Mouse (Mus musculus) kidney, postnatal 0 days (tissue): ENCODE results near the gene Kdf1. TPM values are rescaled to one million over a fixed set of nuclear protein-coding genes. Genes with fewer than 3 reads are reported as not detected.

Source experiments
- ATAC-seq: fragments of 200-750 bp; cut with Nextera tagmentation; replicated peaks from 2 replicates; pipeline ENCODE4 v1.8.0; 2017; ENCODE audit warnings: low read depth, moderate number of reproducible peaks, moderate TSS enrichment, moderate library complexity; ENCODE audit not compliant: low FRiP score
- DNase-seq: peaks from one replicate; pipeline ENCODE4 v3.0.0-alpha.2; 2016; ENCODE audit warnings: low spot score
- H3K27ac ChIP-seq: fragments of 300-500 bp; sonication (generic); 2 replicates; pipeline ENCODE4 v1.5.1; 2014; ENCODE audit warnings: mild to moderate bottlenecking
- H3K27me3 ChIP-seq: fragments of 300-500 bp; sonication (generic); 2 replicates; pipeline ENCODE4 v1.6.1; 2014; ENCODE audit warnings: low read length, mixed read lengths; ENCODE audit not compliant: insufficient read depth
- H3K36me3 ChIP-seq: fragments of 300-500 bp; sonication (generic); 2 replicates; pipeline ENCODE4 v1.6.1; 2014; ENCODE audit warnings: low read length, mixed read lengths; ENCODE audit not compliant: insufficient read depth
- H3K4me1 ChIP-seq: fragments of 300-500 bp; sonication (generic); replicated peaks from 2 replicates; pipeline ENCODE4 v1.6.1; 2014; ENCODE audit warnings: antibody characterized with exemption, low read length, mixed read lengths; ENCODE audit not compliant: insufficient read depth
- H3K4me2 ChIP-seq: fragments of 300-500 bp; sonication (generic); 2 replicates; pipeline ENCODE4 v1.6.1; 2014; ENCODE audit warnings: mild to moderate bottlenecking, low read length, moderate library complexity, mixed read lengths
- H3K4me3 ChIP-seq: fragments of 300-500 bp; sonication (generic); replicated peaks from 2 replicates; pipeline ENCODE4 v1.5.1; 2014; ENCODE audit warnings: low read depth, low read length
- H3K9ac ChIP-seq: fragments of 300-500 bp; sonication (generic); 2 replicates; pipeline ENCODE4 v1.6.1; 2014; ENCODE audit warnings: low read depth, low read length
- H3K9me3 ChIP-seq: fragments of 300-500 bp; sonication (generic); replicated peaks from 2 replicates; pipeline ENCODE4 v1.6.1; 2016; ENCODE audit warnings: low read length, inconsistent platforms, mixed read lengths
- CTCF ChIP-seq: IDR thresholded peaks from 2 replicates; pipeline ENCODE4 v1.5.1; 2016; ENCODE audit warnings: antibody characterized with exemption, low read depth, mild to moderate bottlenecking, moderate library complexity
- WGBS: fragments of 180-500 bp; shearing (Covaris S2); extraction: QIAGEN DNeasy Blood & Tissue Kit; methylation state at CpG from one replicate; pipeline ENCODE4 v1.1.7; 2014; 5-methylcytosine and 5-hydroxymethylcytosine counted together
- polyA plus RNA-seq: library from polyadenylated mRNA; unstranded; fragments of >200 nt; fragmentation: Nextera tagmentation; extraction: Ambion mirVana; gene quantifications from 2 replicates; pipeline ENCODE4 v1.2.1, GENCODE M21; 2015

Gene Kdf1
- polyA plus RNA-seq, result 38.6 and 38.7 TPM in 2 replicates

DNA sequence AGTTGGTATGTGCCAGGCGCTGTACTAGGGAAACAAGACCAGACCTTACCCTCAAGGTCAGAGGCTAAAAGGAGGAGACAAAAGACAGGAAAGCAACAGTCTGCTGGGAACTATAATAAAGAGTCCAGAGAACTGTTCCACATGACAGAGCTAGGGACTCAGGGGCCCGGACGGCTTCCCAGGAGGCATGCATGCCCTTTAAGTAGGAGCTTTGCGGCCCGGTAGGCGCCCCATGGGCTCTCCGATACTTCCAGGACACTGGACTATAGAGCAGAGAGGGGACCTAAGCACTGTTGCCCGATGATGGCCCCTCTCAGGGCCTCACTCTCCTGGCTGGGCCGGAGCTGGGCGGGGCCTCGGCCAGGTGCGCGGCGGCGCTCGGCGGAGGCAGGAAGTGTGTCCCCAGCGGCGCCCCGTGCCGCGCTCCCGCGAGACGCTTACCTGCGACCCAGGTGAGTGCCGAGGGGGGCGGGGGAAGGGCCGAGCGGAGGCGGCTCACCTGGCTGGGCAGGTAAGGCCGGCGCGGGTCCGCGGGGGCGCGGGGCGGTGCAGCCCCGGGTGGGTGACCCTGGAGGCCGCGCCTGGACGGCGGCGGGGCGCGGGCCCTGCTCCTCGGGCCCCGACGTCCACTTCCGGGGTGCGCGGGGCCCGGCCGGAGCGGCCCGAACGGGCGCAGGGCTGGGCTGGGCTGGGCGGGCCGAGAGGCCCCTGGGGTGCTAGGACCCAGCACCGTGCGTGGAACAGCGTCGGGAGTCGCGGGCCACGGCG is at the start of gene Kdf1:
Gene Kdf1 (plus strand): TSS at position 363 of the 768 bp plus-strand sequence.
- Histone ChIP-seq H3K4me1 (no peaks in the 10 kb centered on the region), H3K4me3 (peak within 1 kb of the TSS; percentile 54), H3K9ac (peak within 1 kb of the TSS; percentile 73), H3K4me2 (peak within 1 kb of the TSS; percentile 52), H3K27ac (peak within 1 kb of the TSS; percentile 87), H3K9me3 (no peaks in the 10 kb centered on the region), H3K36me3 (no peaks in the 10 kb centered on the region), H3K27me3 (peaks cover 9% of the 10 kb centered on the region)
- no peak for TF ChIP-seq CTCF
- DNase-seq, result peak; percentile 23
- WGBS, result 3% methylated on average over 47 of the region's 69 CpGs
- peak; percentile 88 for ATAC-seq

DNA sequence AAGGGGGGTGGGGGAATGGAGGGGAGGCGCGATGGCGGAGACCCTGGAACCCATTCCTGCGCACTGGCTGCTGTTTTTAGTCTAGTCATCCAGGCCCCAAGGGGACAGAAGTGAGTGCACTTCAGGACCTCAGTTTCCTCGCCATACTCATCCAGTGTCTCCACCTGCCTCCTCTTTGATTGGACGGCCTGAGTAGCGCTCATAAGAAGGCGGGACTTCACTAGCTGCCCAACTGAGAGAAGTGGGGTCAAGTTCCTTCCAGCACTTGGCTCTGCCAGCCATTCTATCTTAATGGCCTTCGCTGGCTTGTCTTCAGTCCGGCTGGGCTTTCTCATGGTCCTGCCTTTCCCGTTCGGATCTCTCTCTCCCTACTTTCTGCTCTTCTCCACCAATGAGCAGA is 49.6 kb upstream of the Kdf1 start:
- peak overlapping the region; percentile 74 for H3K4me2 ChIP-seq
- DNase-seq (peak; percentile 29), ATAC-seq (no peak)
- WGBS, result 13% methylated on average over 12 of the region's 12 CpGs
- H3K4me1 ChIP-seq, result 0 out of 2 replicates have a peak, but pooled peaks cover 3% of the 10 kb centered on the region
- H3K9ac ChIP-seq, result no peak overlapping the region
- no peaks in the 10 kb centered on the region for H3K27me3 ChIP-seq
- no peak overlapping the region for H3K27ac ChIP-seq
- no peak for TF ChIP-seq CTCF
- H3K4me3 ChIP-seq, result no peak overlapping the region
- H3K36me3 ChIP-seq, result no peaks in the 10 kb centered on the region
- H3K9me3 ChIP-seq, result no peaks in the 10 kb centered on the region

DNA sequence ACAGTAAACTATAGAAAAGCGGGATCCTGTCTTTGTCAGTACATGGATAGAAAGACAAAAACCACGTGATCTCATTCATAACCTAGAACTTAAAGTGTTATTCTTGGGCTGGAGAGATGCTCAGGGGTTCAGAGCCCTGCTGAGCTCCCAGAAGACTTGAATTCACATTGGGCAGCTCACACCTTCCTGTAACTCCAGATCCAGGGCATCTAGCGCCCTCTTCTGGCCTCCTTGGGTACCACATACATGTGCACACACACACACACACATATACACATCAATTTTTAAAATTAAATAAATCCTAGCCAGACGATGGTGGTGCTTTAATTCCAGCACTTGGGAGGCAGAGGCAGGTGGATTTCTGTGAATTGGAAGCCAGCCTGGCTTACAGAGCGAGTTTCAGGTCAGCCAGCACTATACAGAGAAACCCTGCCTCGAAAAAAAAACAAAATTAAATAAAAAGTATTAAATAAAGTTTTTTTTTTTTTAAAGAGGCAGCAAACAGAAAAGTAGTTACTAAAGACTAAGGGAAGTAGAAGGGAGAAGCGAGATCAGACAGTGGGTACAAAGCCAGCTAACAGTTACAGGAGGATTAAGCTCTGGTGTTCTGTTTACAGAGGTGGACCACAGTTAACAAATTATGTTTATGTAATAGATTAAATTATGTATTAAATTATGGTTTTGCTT is 47.5 kb upstream of the Kdf1 start:
- H3K4me1 ChIP-seq, result 0 out of 2 replicates have a peak, but pooled peaks cover 3% of the 10 kb centered on the region
- H3K27me3 ChIP-seq, result no peaks in the 10 kb centered on the region
- H3K27ac ChIP-seq, result no peak overlapping the region
- H3K9ac ChIP-seq, result no peak overlapping the region
- H3K4me2 ChIP-seq, result no peak overlapping the region
- no peaks in the 10 kb centered on the region for H3K9me3 ChIP-seq
- no peak for ATAC-seq
- no peak overlapping the region for H3K4me3 ChIP-seq
- no peaks in the 10 kb centered on the region for H3K36me3 ChIP-seq
- TF ChIP-seq CTCF, result no peak
- DNase-seq, result no peak
- 82% methylated on average over 7 of the region's 7 CpGs for WGBS

DNA sequence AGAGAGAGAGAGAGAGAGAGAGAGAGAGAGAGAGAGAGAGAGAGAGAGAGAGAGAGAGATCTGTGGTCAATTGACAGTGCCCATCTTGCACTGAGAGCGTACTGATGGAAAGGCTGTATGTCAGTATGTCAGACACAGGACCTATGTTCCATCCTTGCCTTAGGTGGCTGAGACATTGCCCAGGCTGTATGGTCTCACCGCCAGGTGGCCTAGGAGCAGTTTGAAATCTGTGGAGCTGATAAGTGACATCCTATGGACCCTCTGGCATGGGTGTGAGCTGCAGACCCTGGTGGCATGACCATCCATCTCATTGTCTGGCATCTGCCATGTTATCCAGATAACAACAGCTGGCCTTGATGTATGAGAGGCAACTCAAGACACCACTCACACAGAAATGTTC is 44.9 kb upstream of the Kdf1 start:
- no peak for ATAC-seq
- no peaks in the 10 kb centered on the region for H3K36me3 ChIP-seq
- H3K4me1 ChIP-seq, result no peaks in the 10 kb centered on the region
- no peak overlapping the region for H3K27ac ChIP-seq
- no peaks in the 10 kb centered on the region for H3K9me3 ChIP-seq
- no peak overlapping the region for H3K9ac ChIP-seq
- WGBS, result 63% methylated on average over 2 of the region's 2 CpGs
- TF ChIP-seq CTCF, result peak; percentile 52
- H3K4me2 ChIP-seq, result no peak overlapping the region
- H3K27me3 ChIP-seq, result no peaks in the 10 kb centered on the region
- no peak for DNase-seq
- no peak overlapping the region for H3K4me3 ChIP-seq

DNA sequence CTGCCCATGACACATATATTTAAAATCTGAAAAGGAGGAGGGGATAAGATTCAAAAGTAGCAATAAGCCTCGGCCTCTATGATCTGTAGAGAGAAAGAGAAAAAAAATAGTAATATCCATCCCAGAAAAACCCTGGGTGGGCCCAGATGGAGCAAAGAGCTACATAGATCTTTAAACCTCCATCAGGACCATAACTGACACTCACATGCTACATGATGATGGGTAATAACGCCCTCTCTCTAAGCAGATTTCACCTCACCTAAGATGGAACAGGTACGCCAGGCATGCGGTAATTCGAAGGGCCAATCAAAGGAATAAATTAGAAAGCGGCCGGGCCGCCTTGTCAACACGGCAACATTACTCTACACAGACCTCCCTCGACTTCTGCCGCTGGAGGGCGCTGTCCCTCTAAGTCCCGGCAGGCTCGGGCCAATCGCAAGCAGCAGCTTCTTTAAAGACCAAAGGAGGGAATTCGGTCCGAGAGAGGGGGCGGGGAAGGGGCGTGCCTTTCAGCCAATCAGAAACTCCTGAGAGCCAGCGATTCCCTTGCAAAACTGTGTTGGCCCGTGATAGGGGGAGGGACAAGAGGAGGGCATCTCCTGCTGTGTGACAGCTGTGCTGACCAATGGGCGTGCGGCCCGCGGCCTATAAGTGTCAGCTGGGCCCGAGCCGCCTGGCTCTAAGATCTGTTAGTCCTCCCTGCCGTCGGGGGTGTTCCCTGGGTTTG is 39.1 kb upstream of the Kdf1 start, which contains the start of gene Tent5b:
Gene Tent5b (plus strand): TSS at position 675 of the 727 bp plus-strand sequence.
- Histone ChIP-seq H3K9ac (peak within 1 kb of the TSS; percentile 55), H3K4me3 (peak within 1 kb of the TSS; percentile 26), H3K36me3 (no peaks in the 10 kb centered on the region), H3K9me3 (no peaks in the 10 kb centered on the region), H3K27ac (no peak within 1 kb of the TSS), H3K4me1 (0 out of 2 replicates have a peak, but pooled peaks cover 13% of the 10 kb centered on the region), H3K4me2 (peak within 1 kb of the TSS; percentile 56), H3K27me3 (no peaks in the 10 kb centered on the region)
- TF ChIP-seq CTCF, result peak; percentile 98
- DNase-seq, result peak; percentile 100
- ATAC-seq, result peak; percentile 98
- WGBS, result 2% methylated on average over 29 of the region's 29 CpGs

DNA sequence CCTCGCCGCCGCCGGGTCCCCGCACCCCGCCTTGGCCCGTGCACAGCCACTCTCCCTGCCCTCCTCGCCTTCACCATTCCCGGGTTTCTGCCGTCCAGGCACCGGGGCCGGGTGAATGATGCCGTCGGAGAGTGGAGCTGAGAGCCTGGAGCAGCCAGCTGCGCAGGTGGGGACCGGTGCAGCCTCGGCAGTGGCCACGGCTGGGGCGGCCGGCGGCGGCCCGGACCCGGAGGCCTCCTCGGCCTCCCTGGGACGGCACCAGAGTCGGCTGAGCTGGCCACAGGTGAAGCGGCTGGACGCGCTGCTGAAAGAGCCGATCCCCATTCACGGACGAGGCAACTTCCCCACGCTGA is 38.6 kb upstream of the Kdf1 start:
- WGBS, result 3% methylated on average over 34 of the region's 34 CpGs

More for the DNA sequence above, 38.6 kb upstream of the Kdf1 start:
- no peaks in the 10 kb centered on the region for H3K9me3 ChIP-seq
- no peak for DNase-seq
- H3K27me3 ChIP-seq, result no peaks in the 10 kb centered on the region
- TF ChIP-seq CTCF, result no peak
- H3K4me3 ChIP-seq, result peak overlapping the region; percentile 26
- ATAC-seq, result 0 out of 2 replicates have a peak, but pooled peaks have one; percentile 6
- H3K9ac ChIP-seq, result peak overlapping the region; percentile 55
- H3K4me1 ChIP-seq, result 0 out of 2 replicates have a peak, but pooled peaks cover 13% of the 10 kb centered on the region
- H3K4me2 ChIP-seq, result peak overlapping the region; percentile 56
- no peak overlapping the region for H3K27ac ChIP-seq
- H3K36me3 ChIP-seq, result no peaks in the 10 kb centered on the region
